Mouse (Mus musculus): ENCODE results near the gene Dynlrb1.

The Dynlrb1 gene

GRCm38 (mm10) chr2:155280116-155280515, 43.8 kb downstream of the Dynlrb1 start:
- DNase-seq (ENCODE audit: low read depth, low spot score): no peak

GRCm38 (mm10) chr2:155283793-155284192, 47.5 kb downstream of the Dynlrb1 start:
- DNase-seq (ENCODE audit: low read depth, low spot score): no peak

GRCm38 (mm10) chr2:155284647-155285046, 48.3 kb downstream of the Dynlrb1 start:
- DNase-seq (ENCODE audit: low read depth, low spot score): no peak

- no peak for DNase-seq (ENCODE audit: low read depth, low spot score)
These were observed 49.4 kb downstream of the Dynlrb1 start for GRCm38 (mm10) chr2:155285744-155286143.

DNA sequence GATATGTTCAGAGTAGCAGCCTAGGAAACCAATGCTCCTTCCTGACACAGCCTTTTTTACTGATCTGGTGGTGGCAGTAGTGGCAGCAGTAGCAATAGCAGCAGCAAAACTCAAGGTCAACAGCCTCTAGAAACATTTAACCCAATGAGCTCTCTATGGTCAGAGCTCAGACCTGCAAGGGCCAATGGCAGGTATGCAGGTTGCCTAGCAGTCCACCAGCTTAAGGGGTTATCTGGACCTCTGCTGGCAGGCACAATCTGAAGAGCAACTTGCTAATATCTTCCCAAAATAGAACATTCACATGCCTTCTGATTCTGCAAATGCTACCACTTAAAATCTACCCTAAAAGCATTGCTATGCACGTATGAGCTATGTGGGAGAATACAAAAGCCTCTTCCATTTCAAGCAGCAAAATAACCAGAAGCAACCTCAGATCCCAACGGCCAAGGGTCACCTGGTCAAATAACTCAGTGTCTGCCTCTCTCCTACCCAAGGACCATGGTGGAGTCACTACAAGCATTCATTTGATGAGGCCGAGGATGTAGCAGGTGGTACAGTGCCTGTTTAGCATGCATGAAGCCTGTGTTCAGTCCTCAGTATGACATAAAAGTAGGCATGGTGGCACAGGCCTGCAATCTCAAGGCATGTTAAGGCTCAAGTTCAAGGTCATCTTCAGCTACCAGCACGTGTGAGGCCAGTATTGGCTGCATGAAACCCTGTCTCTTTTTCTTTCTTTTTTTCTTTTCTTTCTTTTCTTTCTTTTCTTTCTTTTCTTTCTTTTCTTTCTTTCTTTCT, 51.3 kb downstream of the Dynlrb1 start:
- DNase-seq (ENCODE audit: low read depth, low spot score): no peak

GRCm38 (mm10) chr2:155290066-155290465, 53.7 kb downstream of the Dynlrb1 start:
- no peak for DNase-seq (ENCODE audit: low read depth, low spot score)

DNA sequence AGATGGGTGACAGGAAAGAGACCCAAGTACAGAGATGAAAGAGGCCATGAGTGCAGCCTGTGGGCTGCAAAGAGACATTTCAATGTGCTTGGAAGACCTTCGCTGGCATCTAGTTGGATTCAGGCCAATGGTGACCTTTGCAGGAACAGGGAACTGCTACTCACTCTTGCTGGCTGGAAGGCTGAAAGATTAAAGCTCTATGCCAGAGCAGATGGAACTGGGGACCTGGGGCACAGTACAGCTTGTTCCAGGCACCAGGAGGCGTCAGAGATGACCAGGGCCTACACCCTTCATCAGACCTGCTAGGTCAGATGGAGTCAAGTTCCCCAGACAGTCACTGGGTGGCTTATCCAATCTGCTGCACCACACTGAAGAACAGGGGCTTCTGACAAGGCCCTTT, 57.0 kb downstream of the Dynlrb1 start:
- no peak for DNase-seq (ENCODE audit: low read depth, low spot score)

- DNase-seq (ENCODE audit: low read depth, low spot score): no peak
These were observed 57.6 kb downstream of the Dynlrb1 start for GRCm38 (mm10) chr2:155293946-155294345.

DNA sequence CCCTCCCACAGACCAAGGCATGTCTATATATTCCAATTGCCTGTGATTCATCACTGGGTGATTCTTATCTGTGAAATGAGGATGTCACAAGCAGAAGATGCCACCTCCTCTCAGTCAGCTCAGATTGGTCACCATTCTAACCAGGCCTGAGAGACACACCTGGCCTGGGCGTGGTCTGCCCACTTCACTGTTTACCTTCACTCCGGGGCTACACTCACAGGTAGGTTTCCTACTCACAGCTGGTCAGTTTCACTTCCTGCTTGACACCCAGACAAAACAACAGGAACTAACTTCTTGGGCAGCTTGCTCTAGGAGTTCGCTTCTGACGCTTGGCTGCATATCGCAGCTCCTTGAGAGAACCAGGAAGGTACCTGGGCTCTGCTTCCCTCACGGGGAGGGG, 59.1 kb downstream of the Dynlrb1 start:
- DNase-seq (ENCODE audit: low read depth, low spot score): no peak

- DNase-seq (ENCODE audit: low read depth, low spot score): no peak
These were observed 63.2 kb downstream of the Dynlrb1 start for GRCm38 (mm10) chr2:155299563-155299962.

Data from brain, embryonic 18.5 days (tissue).